Mouse (Mus musculus): Measurements from ENCODE around the gene Prpf3. TPM values are rescaled to one million over a fixed set of nuclear protein-coding genes. Genes with fewer than 3 reads are reported as not detected.
"Not testable (repeated sequence)": the region's sequence is repeated elsewhere in the genome, so short reads cannot be mapped to it uniquely, and the experiment has no call there.

The Prpf3 gene
- polyA plus RNA-seq, 1 experiment, result 14.2 TPM

- Histone ChIP-seq H3K27ac (replicated peaks; ENCODE audit: low read depth, low read length) (peak within 1 kb of the TSS; percentile 99), H3K4me1 (ENCODE audit: control insufficient read depth, insufficient read depth, insufficient read length, low read length) (no peaks in the 10 kb centered on the region; the same call in 1 of the 2 replicates), H3K4me3 (ENCODE audit: insufficient read depth, low read depth, low read length) (peak within 1 kb of the TSS; percentile 96)
Measured at GRCm38 (mm10) chr3:95818571-95819288, 37.0 kb downstream of the Prpf3 start, which contains the start of gene Rprd2. TSS of gene Rprd2 (minus strand) at chr3:95818863.

- peak overlapping the region; percentile 99 for H3K27ac ChIP-seq (replicated peaks; ENCODE audit: low read depth, low read length)
- no peaks in the 10 kb centered on the region; the same call in 1 of the 2 replicates for H3K4me1 ChIP-seq (ENCODE audit: control insufficient read depth, insufficient read depth, insufficient read length, low read length)
- H3K4me3 ChIP-seq (ENCODE audit: insufficient read depth, low read depth, low read length), result peak overlapping the region; percentile 96
Measured at GRCm38 (mm10) chr3:95818026-95818511, 37.6 kb downstream of the Prpf3 start.

GRCm38 (mm10) chr3:95816681-95817080, 39.0 kb downstream of the Prpf3 start:
- Histone ChIP-seq H3K4me3 (ENCODE audit: insufficient read depth, low read depth, low read length) (no peak overlapping the region; the same call in 1 of the 2 replicates), H3K4me1 (ENCODE audit: control insufficient read depth, insufficient read depth, insufficient read length, low read length) (no peaks in the 10 kb centered on the region; the same call in 1 of the 2 replicates), H3K27ac (replicated peaks; ENCODE audit: low read depth, low read length) (no peak overlapping the region)

- no peaks in the 10 kb centered on the region; the same call in none of the 2 replicates for H3K4me1 ChIP-seq (ENCODE audit: control insufficient read depth, insufficient read depth, insufficient read length, low read length)
- no peak overlapping the region for H3K4me3 ChIP-seq (ENCODE audit: insufficient read depth, low read depth, low read length)
- no peak overlapping the region for H3K27ac ChIP-seq (replicated peaks; ENCODE audit: low read depth, low read length)
Measured at GRCm38 (mm10) chr3:95808384-95808783, 47.3 kb downstream of the Prpf3 start.

- H3K4me1 ChIP-seq (ENCODE audit: control insufficient read depth, insufficient read depth, insufficient read length, low read length); H3K4me3 ChIP-seq (ENCODE audit: insufficient read depth, low read depth, low read length); H3K27ac ChIP-seq (replicated peaks; ENCODE audit: low read depth, low read length): not testable (repeated sequence)
Measured at GRCm38 (mm10) chr3:95807630-95808029, 48.1 kb downstream of the Prpf3 start.

GRCm38 (mm10) chr3:95806677-95807076, 49.0 kb downstream of the Prpf3 start:
- Histone ChIP-seq H3K27ac (replicated peaks; ENCODE audit: low read depth, low read length) (no peak overlapping the region), H3K4me3 (ENCODE audit: insufficient read depth, low read depth, low read length) (no peak overlapping the region)

GRCm38 (mm10) chr3:95803851-95804250, 51.8 kb downstream of the Prpf3 start:
- no peak overlapping the region for H3K4me3 ChIP-seq (ENCODE audit: insufficient read depth, low read depth, low read length)
- no peaks in the 10 kb centered on the region; the same call in 1 of the 2 replicates for H3K4me1 ChIP-seq (ENCODE audit: control insufficient read depth, insufficient read depth, insufficient read length, low read length)
- H3K27ac ChIP-seq (replicated peaks; ENCODE audit: low read depth, low read length), result no peak overlapping the region

More at GRCm38 (mm10) chr3:95806677-95807076, 49.0 kb downstream of the Prpf3 start:
- no peaks in the 10 kb centered on the region; the same call in none of the 2 replicates for H3K4me1 ChIP-seq (ENCODE audit: control insufficient read depth, insufficient read depth, insufficient read length, low read length)

GRCm38 (mm10) chr3:95798756-95799155, 56.9 kb downstream of the Prpf3 start:
- H3K27ac ChIP-seq (replicated peaks; ENCODE audit: low read depth, low read length), result no peak overlapping the region
- H3K4me1 ChIP-seq (ENCODE audit: control insufficient read depth, insufficient read depth, insufficient read length, low read length), result peaks cover 7% of the 10 kb centered on the region
- H3K4me3 ChIP-seq (ENCODE audit: insufficient read depth, low read depth, low read length), result no peak overlapping the region

- Histone ChIP-seq H3K27ac (replicated peaks; ENCODE audit: low read depth, low read length) (no peak overlapping the region), H3K4me3 (ENCODE audit: insufficient read depth, low read depth, low read length) (no peak overlapping the region), H3K4me1 (ENCODE audit: control insufficient read depth, insufficient read depth, insufficient read length, low read length) (peaks cover 7% of the 10 kb centered on the region)
Measured at GRCm38 (mm10) chr3:95794299-95794698, 61.4 kb downstream of the Prpf3 start.

GRCm38 (mm10) chr3:95793662-95794061, 62.0 kb downstream of the Prpf3 start:
- no peak overlapping the region for H3K27ac ChIP-seq (replicated peaks; ENCODE audit: low read depth, low read length)
- H3K4me1 ChIP-seq (ENCODE audit: control insufficient read depth, insufficient read depth, insufficient read length, low read length), result peaks cover 7% of the 10 kb centered on the region
- no peak overlapping the region for H3K4me3 ChIP-seq (ENCODE audit: insufficient read depth, low read depth, low read length)

- Histone ChIP-seq H3K27ac (replicated peaks; ENCODE audit: low read depth, low read length) (no peak overlapping the region), H3K4me1 (ENCODE audit: control insufficient read depth, insufficient read depth, insufficient read length, low read length) (no peaks in the 10 kb centered on the region), H3K4me3 (ENCODE audit: insufficient read depth, low read depth, low read length) (no peak overlapping the region)
Measured at GRCm38 (mm10) chr3:95785501-95785900, 70.2 kb downstream of the Prpf3 start.

Other genes with a start within 250 kb of the Prpf3 start
- gene Ensa, start 230.9 kb downstream of the Prpf3 start, polyA plus RNA-seq (2012; ENCODE audit: insufficient read depth, insufficient read length, missing spikeins), result 38.4 and 51.4 TPM in 2 replicates
- gene Mcl1, start 197.1 kb downstream of the Prpf3 start, polyA plus RNA-seq (2012; ENCODE audit: insufficient read depth, insufficient read length, missing spikeins), result 56.1 and 61.6 TPM in 2 replicates
- gene Adamtsl4, start 168.0 kb downstream of the Prpf3 start, polyA plus RNA-seq (2012; ENCODE audit: insufficient read depth, insufficient read length, missing spikeins), result 2.5 and 6.6 TPM in 2 replicates
- 41.5 and 48.8 TPM in 2 replicates for gene Ecm1, start 116.3 kb downstream of the Prpf3 start, polyA plus RNA-seq (2012; ENCODE audit: insufficient read depth, insufficient read length, missing spikeins)
- 32.1 and 47.7 TPM in 2 replicates for gene Tars2, start 95.7 kb downstream of the Prpf3 start, polyA plus RNA-seq (2012; ENCODE audit: insufficient read depth, insufficient read length, missing spikeins)
- 11.3 and 12.5 TPM in 2 replicates for gene Rprd2, start 37.0 kb downstream of the Prpf3 start, polyA plus RNA-seq (2012; ENCODE audit: insufficient read depth, insufficient read length, missing spikeins)
- gene Mrps21, start 15.6 kb upstream of the Prpf3 start, polyA plus RNA-seq (2012; ENCODE audit: insufficient read depth, insufficient read length, missing spikeins), result 576 and 634 TPM in 2 replicates
- gene Ciart, start 26.4 kb upstream of the Prpf3 start, polyA plus RNA-seq (2012; ENCODE audit: insufficient read depth, insufficient read length, missing spikeins), result 1.5 and 3.4 TPM in 2 replicates
- 71.8 and 150 TPM in 2 replicates for gene BC028528, start 36.1 kb upstream of the Prpf3 start, polyA plus RNA-seq (2012; ENCODE audit: insufficient read depth, insufficient read length, missing spikeins)
- 75.1 and 82.8 TPM in 2 replicates for gene Aph1a, start 38.1 kb upstream of the Prpf3 start, polyA plus RNA-seq (2012; ENCODE audit: insufficient read depth, insufficient read length, missing spikeins)
- 15.5 and 24.4 TPM in 2 replicates for gene Car14, start 48.8 kb upstream of the Prpf3 start, polyA plus RNA-seq (2012; ENCODE audit: insufficient read depth, insufficient read length, missing spikeins)
- 78.5 and 88.8 TPM in 2 replicates for gene Anp32e, start 73.4 kb upstream of the Prpf3 start, polyA plus RNA-seq (2012; ENCODE audit: insufficient read depth, insufficient read length, missing spikeins)
- 8.8 and 13.9 TPM in 2 replicates for gene Plekho1, start 140.1 kb upstream of the Prpf3 start, polyA plus RNA-seq (2012; ENCODE audit: insufficient read depth, insufficient read length, missing spikeins)
- gene Vps45, start 202.6 kb upstream of the Prpf3 start, polyA plus RNA-seq (2012; ENCODE audit: insufficient read depth, insufficient read length, missing spikeins), result 16.6 and 23.7 TPM in 2 replicates
- gene Otud7b, start 248.6 kb upstream of the Prpf3 start, polyA plus RNA-seq (2012; ENCODE audit: insufficient read depth, insufficient read length, missing spikeins), result 6.9 and 8.3 TPM in 2 replicates

All from brown adipose tissue, adult 24 weeks (tissue).